Mouse (Mus musculus) layer of hippocampus, postnatal 14 days (tissue): ENCODE measurements around the gene Gdpd3. TPM values are rescaled to one million over a fixed set of nuclear protein-coding genes. Genes with fewer than 3 reads are reported as not detected.
"Not testable (repeated sequence)": the region's sequence is repeated elsewhere in the genome, so short reads cannot be mapped to it uniquely, and the experiment has no call there.

Source experiments
- DNase-seq, 2 experiments: peaks; one replicate each; pipeline ENCODE4 v3.0.0; 2021 to 2022; ENCODE audit warnings: low spot score in 2 of 2, mixed read lengths in 1 of 2
- long read RNA-seq, 2 experiments: library from polyadenylated mRNA; stranded (forward); transcript quantifications; one replicate each; pipeline ENCODE4 v2.0.0; 2021
- total RNA-seq, 2 experiments: library from RNA; stranded (reverse); gene quantifications; 2 replicates each; pipeline ENCODE4 v1.2.3; 2021

Gene Gdpd3
- 1 to 10 TPM; 2.2 to 2.5 TPM for total RNA-seq
- long read RNA-seq, experiment 1, partial matches to known transcripts: 0 of 1 reads
- long read RNA-seq, experiment 1, other reads (novel, unspliced or antisense): 1 of 1 reads
- long read RNA-seq, experiment 2, partial matches to known transcripts: 0 of 3 reads
- long read RNA-seq, experiment 2, other reads (novel, unspliced or antisense): 3 of 3 reads

- DNase-seq: no peak
Measured at GRCm38 (mm10) chr7:126766201-126766600, at the start of gene Gdpd3. Gene Gdpd3, plus strand, starts transcription at chr7:126766334.

- no peak for DNase-seq
Measured at GRCm38 (mm10) chr7:126717566-126717965, 48.6 kb upstream of the Gdpd3 start.

GRCm38 (mm10) chr7:126718787-126719337 lies 47.3 kb upstream of the Gdpd3 start:
- DNase-seq: no peak

GRCm38 (mm10) chr7:126721635-126722034 lies 44.5 kb upstream of the Gdpd3 start:
- no peak for DNase-seq

- DNase-seq: no peak
Measured at GRCm38 (mm10) chr7:126725077-126725476, 41.1 kb upstream of the Gdpd3 start.

GRCm38 (mm10) chr7:126725667-126726066 lies 40.5 kb upstream of the Gdpd3 start:
- DNase-seq: no peak

- not testable (repeated sequence) for DNase-seq
Measured at GRCm38 (mm10) chr7:126730256-126730789, 35.8 kb upstream of the Gdpd3 start.

- no peak for DNase-seq
Measured at GRCm38 (mm10) chr7:126736122-126736521, 30.0 kb upstream of the Gdpd3 start.

- no peak for DNase-seq
Measured at GRCm38 (mm10) chr7:126739551-126739950, 26.6 kb upstream of the Gdpd3 start.

- DNase-seq: no peak
Measured at GRCm38 (mm10) chr7:126740132-126740735, 25.9 kb upstream of the Gdpd3 start.

GRCm38 (mm10) chr7:126740977-126741376 lies 25.2 kb upstream of the Gdpd3 start:
- no peak for DNase-seq

GRCm38 (mm10) chr7:126741452-126741851 lies 24.7 kb upstream of the Gdpd3 start:
- no peak for DNase-seq

GRCm38 (mm10) chr7:126741964-126742482 lies 24.1 kb upstream of the Gdpd3 start:
- no peak for DNase-seq

- DNase-seq: no peak
Measured at GRCm38 (mm10) chr7:126746066-126746465, 20.1 kb upstream of the Gdpd3 start.

- DNase-seq: no peak
Measured at GRCm38 (mm10) chr7:126746798-126747197, 19.3 kb upstream of the Gdpd3 start.

- no peak for DNase-seq
Measured at GRCm38 (mm10) chr7:126748824-126749223, 17.3 kb upstream of the Gdpd3 start.

- DNase-seq: no peak
Measured at GRCm38 (mm10) chr7:126749582-126750343, 16.4 kb upstream of the Gdpd3 start.

- DNase-seq: no peak
Measured at GRCm38 (mm10) chr7:126754866-126755265, 11.3 kb upstream of the Gdpd3 start.

- no peak for DNase-seq
Measured at GRCm38 (mm10) chr7:126758539-126758938, 7.6 kb upstream of the Gdpd3 start.

- peak; percentile 87 to 91 for DNase-seq
Measured at GRCm38 (mm10) chr7:126759050-126759671, 7.0 kb upstream of the Gdpd3 start, which contains the start of gene Mapk3. Gene Mapk3, plus strand, starts transcription at chr7:126759601.
